Mouse (Mus musculus) left cerebral cortex, adult 8-10 months (tissue): ENCODE data around the gene Gm37240. TPM values are rescaled to one million over a fixed set of nuclear protein-coding genes. Genes with fewer than 3 reads are reported as not detected.
A peak's percentile ranks its signal among the peaks of the same experiment; 100 is the strongest.

Experiments used
- DNase-seq, 2 experiments: peaks; one replicate each; pipeline ENCODE4 v3.0.0; 2022; ENCODE audit warnings: low spot score in 2 of 2
- total RNA-seq, 4 experiments: library from RNA; stranded (reverse); gene quantifications; 2 replicates each; pipeline ENCODE4 v1.2.4; 2022

Gene Gm37240
- total RNA-seq, 4 experiments from 2014 or later: 0.50 to 4.0 (median 1.1) TPM; not detected in 1

- no peak for DNase-seq
Observed at GRCm38 (mm10) chr3:84731003-84731402, 1156.3 kb downstream of the Gm37240 start.

- no peak for DNase-seq
Observed at GRCm38 (mm10) chr3:84729806-84730205, 1157.5 kb downstream of the Gm37240 start.

- no peak for DNase-seq
Observed at GRCm38 (mm10) chr3:84723996-84724395, 1163.3 kb downstream of the Gm37240 start.

- no peak for DNase-seq
Observed at GRCm38 (mm10) chr3:84722680-84723079, 1164.6 kb downstream of the Gm37240 start.

GRCm38 (mm10) chr3:84715073-84715768 lies 1172.1 kb downstream of the Gm37240 start:
- no peak for DNase-seq

- no peak for DNase-seq
Observed at GRCm38 (mm10) chr3:84712941-84713340, 1174.4 kb downstream of the Gm37240 start.

- no peak for DNase-seq
Observed at GRCm38 (mm10) chr3:84710723-84711122, 1176.6 kb downstream of the Gm37240 start.

- DNase-seq: no peak
Observed at GRCm38 (mm10) chr3:84709967-84710366, 1177.4 kb downstream of the Gm37240 start.

GRCm38 (mm10) chr3:84709100-84709499 lies 1178.2 kb downstream of the Gm37240 start:
- no peak for DNase-seq

GRCm38 (mm10) chr3:84708469-84708868 lies 1178.8 kb downstream of the Gm37240 start:
- DNase-seq: no peak

- no peak for DNase-seq
Observed at GRCm38 (mm10) chr3:84705224-84705623, 1182.1 kb downstream of the Gm37240 start.

- no peak for DNase-seq
Observed at GRCm38 (mm10) chr3:84703083-84703810, 1184.1 kb downstream of the Gm37240 start.

GRCm38 (mm10) chr3:84701964-84702363 lies 1185.4 kb downstream of the Gm37240 start:
- DNase-seq: no peak

GRCm38 (mm10) chr3:84701509-84701908 lies 1185.8 kb downstream of the Gm37240 start:
- DNase-seq: no peak

GRCm38 (mm10) chr3:84696428-84696917 lies 1190.8 kb downstream of the Gm37240 start:
- DNase-seq: peak; percentile 14 to 70

- DNase-seq: no peak
Observed at GRCm38 (mm10) chr3:84695867-84696361, 1191.4 kb downstream of the Gm37240 start.

- DNase-seq: no peak
Observed at GRCm38 (mm10) chr3:84695418-84695817, 1191.9 kb downstream of the Gm37240 start.

- no peak for DNase-seq
Observed at GRCm38 (mm10) chr3:84693886-84694285, 1193.4 kb downstream of the Gm37240 start.

- no peak for DNase-seq
Observed at GRCm38 (mm10) chr3:84692647-84693199, 1194.6 kb downstream of the Gm37240 start.

GRCm38 (mm10) chr3:84690091-84690771 lies 1197.1 kb downstream of the Gm37240 start:
- DNase-seq: no peak

GRCm38 (mm10) chr3:84689656-84690055 lies 1197.7 kb downstream of the Gm37240 start:
- DNase-seq: no peak
